Mouse (Mus musculus) intestine, embryonic 16.5 days (tissue): Measurements from ENCODE around the gene Dscam. TPM values are rescaled to one million over a fixed set of nuclear protein-coding genes. Genes with fewer than 3 reads are reported as not detected.

ENCODE experiments used
- ATAC-seq: fragments of 200-750 bp; cut with Nextera tagmentation; 2 replicates; pipeline ENCODE4 v1.8.0; 2017; ENCODE audit warnings: moderate TSS enrichment, moderate library complexity
- H3K27ac ChIP-seq: fragments of 300-500 bp; sonication (generic); 2 replicates; pipeline ENCODE4 v1.5.1; 2014; ENCODE audit warnings: mild to moderate bottlenecking, low read length
- H3K27me3 ChIP-seq: fragments of 300-500 bp; sonication (generic); replicated peaks from 2 replicates; pipeline ENCODE4 v1.6.1; 2014; ENCODE audit warnings: low read length, control low read depth, mixed read lengths; ENCODE audit not compliant: control insufficient read depth, insufficient read depth
- H3K36me3 ChIP-seq: fragments of 300-500 bp; sonication (generic); 2 replicates; pipeline ENCODE4 v1.6.1; 2014; ENCODE audit warnings: low read length, control low read depth; ENCODE audit not compliant: control insufficient read depth, insufficient read depth
- H3K4me1 ChIP-seq: fragments of 300-500 bp; sonication (generic); 2 replicates; pipeline ENCODE4 v1.6.1; 2014; ENCODE audit warnings: low read length, control low read depth, mixed read lengths; ENCODE audit not compliant: control insufficient read depth, insufficient read depth
- H3K4me2 ChIP-seq: fragments of 300-500 bp; sonication (generic); 2 replicates; pipeline ENCODE4 v1.6.1; 2014; ENCODE audit warnings: low read depth, low read length, control low read depth
- H3K4me3 ChIP-seq: fragments of 300-500 bp; sonication (generic); 2 replicates; pipeline ENCODE4 v1.5.1; 2014; ENCODE audit warnings: mild to moderate bottlenecking, low read length
- H3K9ac ChIP-seq: fragments of 300-500 bp; sonication (generic); 2 replicates; pipeline ENCODE4 v1.6.1; 2014; ENCODE audit warnings: low read depth, low read length
- H3K9me3 ChIP-seq: fragments of 300-500 bp; sonication (generic); 2 replicates; pipeline ENCODE4 v1.6.1; 2016; ENCODE audit warnings: low read length, control low read depth; ENCODE audit not compliant: control insufficient read depth
- WGBS: fragments of 180-500 bp; shearing (Covaris S2); extraction: QIAGEN DNeasy Blood & Tissue Kit; methylation state at CpG from one replicate; pipeline ENCODE4 v1.1.7; 2014; 5-methylcytosine and 5-hydroxymethylcytosine counted together
- polyA plus RNA-seq: library from polyadenylated mRNA; unstranded; fragments of >200 nt; fragmentation: Nextera tagmentation; extraction: Ambion mirVana; gene quantifications from 2 replicates; pipeline ENCODE4 v1.2.1, GENCODE M21; 2015

Dscam gene
- polyA plus RNA-seq, 1 experiment from 2014 or later: 0.21 TPM

DNA sequence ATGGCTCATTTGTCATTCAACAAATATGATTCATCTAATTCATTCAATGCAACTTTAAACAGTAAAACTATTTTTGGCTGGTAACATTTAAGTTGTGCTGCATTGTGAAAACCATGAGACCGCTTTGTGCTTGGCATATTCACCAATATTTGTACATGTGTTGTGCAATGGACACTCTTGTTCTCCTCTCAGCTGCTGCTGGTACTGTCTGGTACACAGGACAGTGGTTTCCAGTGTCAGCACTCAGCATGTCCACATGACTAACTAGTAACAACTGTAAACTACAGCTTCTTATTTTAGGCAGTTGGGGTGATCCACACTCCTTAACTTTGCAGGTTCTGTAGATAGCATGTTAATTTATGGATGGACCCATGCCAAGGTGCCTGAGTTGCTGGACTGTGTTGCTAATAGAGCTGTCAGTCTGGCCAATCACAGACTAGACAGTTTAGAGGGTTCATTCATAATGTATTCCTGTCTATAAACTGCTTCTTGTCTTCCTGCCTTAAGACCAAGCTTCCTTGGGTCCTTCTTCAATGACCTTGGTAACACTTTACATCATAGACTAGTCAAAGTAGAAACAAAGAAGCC lies 368.8 kb downstream of the Dscam start:
- H3K9ac ChIP-seq: no peak overlapping the region

DNA sequence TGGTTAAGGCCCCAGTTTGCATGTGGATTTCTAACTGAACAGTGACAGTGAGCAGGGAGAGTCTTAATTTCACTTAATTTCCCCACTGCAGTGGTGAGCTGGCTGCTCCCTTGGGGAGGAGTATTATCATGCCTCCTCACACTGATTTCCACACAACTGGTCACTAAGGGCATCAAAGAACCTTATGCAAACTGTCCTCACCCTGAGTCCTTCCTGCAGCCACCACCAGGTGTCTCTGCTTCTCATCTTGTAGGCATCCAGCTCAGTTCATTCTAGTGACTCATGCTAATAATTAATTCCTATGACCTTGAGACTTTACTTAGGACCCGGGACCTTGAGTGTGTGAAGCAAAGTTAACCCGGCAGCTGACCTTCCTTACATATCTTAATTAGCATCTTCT lies 375.1 kb downstream of the Dscam start:
- Histone ChIP-seq H3K27ac (no peak overlapping the region), H3K4me3 (no peak overlapping the region), H3K4me1 (no peaks in the 10 kb centered on the region), H3K4me2 (no peak overlapping the region), H3K27me3 (no peaks in the 10 kb centered on the region), H3K9me3 (no peaks in the 10 kb centered on the region), H3K9ac (no peak overlapping the region), H3K36me3 (no peaks in the 10 kb centered on the region)
- WGBS: 22% methylated on average over 2 of the region's 2 CpGs
- ATAC-seq: no peak

More for the DNA sequence above, 368.8 kb downstream of the Dscam start:
- Histone ChIP-seq H3K9me3 (no peaks in the 10 kb centered on the region), H3K4me2 (no peak overlapping the region), H3K27me3 (no peaks in the 10 kb centered on the region), H3K4me3 (no peak overlapping the region), H3K36me3 (no peaks in the 10 kb centered on the region), H3K4me1 (no peaks in the 10 kb centered on the region), H3K27ac (no peak overlapping the region)
- WGBS: 93% methylated on average over 1 of the region's 1 CpGs
- no peak for ATAC-seq

DNA sequence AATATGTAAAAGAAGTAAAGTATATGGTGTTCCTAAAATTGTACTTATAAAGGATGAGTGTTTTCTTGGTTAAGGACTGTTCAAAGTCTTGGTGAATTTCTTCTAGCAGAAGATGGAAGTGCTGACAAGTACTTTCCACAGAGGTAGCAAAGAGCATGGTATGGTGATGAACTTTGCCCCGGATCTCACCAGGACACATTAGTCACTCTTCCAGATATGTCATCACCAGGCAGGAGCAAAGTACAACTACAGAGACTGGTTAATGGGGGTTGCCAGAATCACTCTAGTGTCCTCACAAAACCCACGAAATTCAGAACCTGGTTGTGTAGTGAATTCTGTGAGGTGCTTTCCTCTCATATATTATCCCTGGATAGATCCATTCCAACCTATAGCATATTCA lies 379.2 kb downstream of the Dscam start:
- H3K36me3 ChIP-seq: no peaks in the 10 kb centered on the region
- no peak overlapping the region for H3K27ac ChIP-seq
- no peaks in the 10 kb centered on the region for H3K9me3 ChIP-seq
- H3K27me3 ChIP-seq: no peaks in the 10 kb centered on the region
- no peaks in the 10 kb centered on the region for H3K4me1 ChIP-seq
- 63% methylated on average over 2 of the region's 2 CpGs for WGBS
- H3K4me2 ChIP-seq: no peak overlapping the region
- peak; percentile 68; the same call in 1 of the 2 replicates for ATAC-seq
- H3K9ac ChIP-seq: no peak overlapping the region
- H3K4me3 ChIP-seq: no peak overlapping the region

DNA sequence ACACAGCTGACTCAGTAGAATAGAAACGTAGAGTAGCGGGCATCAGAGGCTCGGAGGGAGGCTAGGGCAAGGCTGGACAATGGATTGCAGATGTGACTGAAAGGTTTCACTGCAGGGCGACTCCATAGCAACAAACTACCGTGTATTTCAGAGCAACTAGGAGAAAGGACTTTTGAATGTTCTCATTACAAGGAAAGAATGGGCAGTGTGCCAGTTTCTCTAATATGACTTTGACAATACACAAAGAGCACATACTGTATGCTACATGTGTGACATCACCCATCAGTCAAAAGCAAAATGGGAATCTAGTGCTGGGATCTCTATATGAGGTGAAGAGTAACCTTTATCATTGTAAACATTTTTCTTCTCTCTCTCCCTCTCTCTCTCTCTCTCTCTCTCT lies 382.3 kb downstream of the Dscam start:
- ATAC-seq: no peak
- no peak overlapping the region for H3K4me3 ChIP-seq

DNA sequence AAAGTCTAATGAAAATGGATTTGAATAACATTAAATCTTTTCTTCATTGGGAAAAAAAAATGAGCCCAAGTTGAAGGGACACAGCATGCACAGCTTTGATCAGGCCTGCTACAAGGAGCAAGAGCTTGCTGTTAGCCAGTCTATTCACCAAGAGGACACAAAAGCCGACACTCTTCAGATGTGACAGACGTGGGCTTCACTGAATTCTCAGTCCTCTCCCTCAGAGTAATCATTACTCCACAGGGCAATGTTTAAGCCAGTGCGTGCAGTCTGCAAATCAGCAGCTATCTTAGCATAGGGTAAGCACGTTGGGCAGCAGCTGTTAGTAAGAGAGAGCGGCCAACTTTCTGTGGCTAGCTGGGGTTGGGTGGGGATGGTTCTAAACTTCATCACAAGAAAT lies 391.5 kb downstream of the Dscam start:
- H3K36me3 ChIP-seq: no peaks in the 10 kb centered on the region
- 50% methylated on average over 5 of the region's 5 CpGs for WGBS

More for the DNA sequence above, 382.3 kb downstream of the Dscam start:
- H3K4me1 ChIP-seq: no peaks in the 10 kb centered on the region
- no peaks in the 10 kb centered on the region for H3K36me3 ChIP-seq
- no peak overlapping the region for H3K27ac ChIP-seq
- no peak overlapping the region for H3K9ac ChIP-seq
- no peaks in the 10 kb centered on the region for H3K9me3 ChIP-seq
- H3K4me2 ChIP-seq: no peak overlapping the region
- no peaks in the 10 kb centered on the region for H3K27me3 ChIP-seq
- WGBS: 70% methylated on average over 5 of the region's 5 CpGs

DNA sequence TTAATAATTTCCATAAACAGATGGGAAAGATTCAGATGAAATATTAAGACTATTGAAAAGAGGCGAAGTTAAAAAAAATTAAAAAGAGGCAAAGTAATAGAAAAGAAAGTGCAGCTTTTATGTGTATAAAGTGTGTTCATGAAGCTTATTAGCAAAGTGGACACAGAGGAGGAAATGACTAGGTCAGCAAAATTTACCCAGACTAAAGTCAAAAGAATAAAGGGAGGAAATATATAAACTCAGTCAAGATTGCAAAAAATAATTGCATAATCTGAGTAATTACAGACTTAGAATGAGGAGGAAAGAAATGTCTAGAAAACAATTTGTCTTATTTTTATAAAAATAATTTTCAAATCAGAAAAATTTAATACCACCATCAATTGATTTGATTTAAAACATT lies 396.3 kb downstream of the Dscam start:
- no peak for ATAC-seq
- Histone ChIP-seq H3K4me2 (no peak overlapping the region), H3K4me1 (no peaks in the 10 kb centered on the region), H3K9ac (no peak overlapping the region), H3K4me3 (no peak overlapping the region), H3K9me3 (no peaks in the 10 kb centered on the region), H3K36me3 (no peaks in the 10 kb centered on the region), H3K27ac (no peak overlapping the region), H3K27me3 (no peaks in the 10 kb centered on the region)
- WGBS: 82% methylated on average over 1 of the region's 1 CpGs

More for the DNA sequence above, 391.5 kb downstream of the Dscam start:
- Histone ChIP-seq H3K4me1 (no peaks in the 10 kb centered on the region), H3K9me3 (no peaks in the 10 kb centered on the region), H3K27ac (no peak overlapping the region), H3K9ac (no peak overlapping the region), H3K27me3 (no peaks in the 10 kb centered on the region), H3K4me2 (no peak overlapping the region), H3K4me3 (no peak overlapping the region)
- no peak for ATAC-seq

DNA sequence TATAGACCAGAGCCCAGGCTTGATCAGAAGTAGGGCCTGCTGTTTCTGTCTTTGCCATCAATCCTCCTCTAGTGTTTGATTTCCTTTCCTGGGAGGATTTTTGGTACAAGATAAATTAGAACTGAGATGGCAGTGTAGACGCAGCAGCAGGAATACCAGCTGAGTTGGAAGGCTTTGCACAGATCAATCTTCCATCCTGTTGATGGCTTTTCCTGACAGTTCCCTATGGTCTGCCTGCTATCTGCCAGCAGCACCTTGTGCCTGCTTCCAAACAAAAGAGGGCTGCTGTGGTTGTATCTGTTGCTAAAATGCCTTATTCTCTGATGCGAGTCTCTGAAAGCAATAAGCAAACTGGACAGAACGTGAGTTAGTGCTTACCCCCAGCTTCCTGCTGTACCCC lies 402.6 kb downstream of the Dscam start:
- Histone ChIP-seq H3K4me3 (no peak overlapping the region), H3K4me1 (no peaks in the 10 kb centered on the region), H3K4me2 (no peak overlapping the region), H3K9ac (no peak overlapping the region), H3K27ac (no peak overlapping the region), H3K36me3 (no peaks in the 10 kb centered on the region), H3K27me3 (no peaks in the 10 kb centered on the region), H3K9me3 (no peaks in the 10 kb centered on the region)
- no peak for ATAC-seq
- WGBS: 50% methylated on average over 3 of the region's 3 CpGs

DNA sequence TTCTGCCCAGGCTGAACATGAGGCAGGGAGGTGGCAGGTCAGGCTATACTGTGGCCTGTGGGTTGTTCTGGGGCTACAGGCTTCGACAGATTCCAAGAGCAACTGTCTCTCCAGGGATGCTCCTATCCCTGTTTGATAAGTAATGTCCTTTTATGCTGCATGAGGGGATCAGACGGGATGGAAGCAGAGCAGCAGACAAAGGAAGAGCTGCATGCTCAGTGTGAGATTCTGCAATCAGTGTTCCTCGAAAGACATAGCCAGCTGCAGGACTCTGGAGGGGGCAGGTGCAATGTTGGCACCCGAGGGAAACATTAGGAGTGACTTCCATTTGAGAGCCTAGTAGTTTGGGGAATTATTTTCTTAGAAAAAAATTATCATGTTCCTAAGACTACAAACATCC lies 403.0 kb downstream of the Dscam start:
- ATAC-seq: no peak
- Histone ChIP-seq H3K36me3 (no peaks in the 10 kb centered on the region), H3K9me3 (no peaks in the 10 kb centered on the region), H3K9ac (no peak overlapping the region), H3K4me2 (no peak overlapping the region), H3K4me3 (no peak overlapping the region), H3K4me1 (no peaks in the 10 kb centered on the region), H3K27ac (no peak overlapping the region), H3K27me3 (no peaks in the 10 kb centered on the region)
- WGBS: 51% methylated on average over 4 of the region's 4 CpGs

DNA sequence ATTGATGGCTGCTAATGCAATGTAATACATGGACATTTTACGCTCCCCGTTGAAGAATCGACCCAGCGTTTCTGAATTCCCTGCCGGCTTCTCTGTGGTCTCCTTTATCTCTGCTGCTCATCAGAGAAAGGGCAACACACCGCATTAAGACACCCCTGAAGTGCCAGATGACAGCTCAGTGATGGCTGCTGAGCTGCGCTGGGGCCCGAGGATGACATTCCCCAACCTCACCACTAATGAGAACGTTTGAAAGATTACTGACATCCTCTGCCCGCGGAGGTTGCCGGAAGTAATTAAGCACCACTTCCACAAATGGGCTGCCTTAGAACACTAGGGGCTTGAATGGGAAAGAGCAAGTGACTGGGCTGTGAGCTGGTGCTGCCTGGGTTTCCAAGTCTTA lies 409.3 kb downstream of the Dscam start:
- WGBS: 39% methylated on average over 12 of the region's 12 CpGs
- Histone ChIP-seq H3K27me3 (no peaks in the 10 kb centered on the region), H3K9ac (no peak overlapping the region), H3K4me2 (no peak overlapping the region), H3K9me3 (no peaks in the 10 kb centered on the region), H3K4me1 (no peaks in the 10 kb centered on the region), H3K4me3 (no peak overlapping the region), H3K36me3 (no peaks in the 10 kb centered on the region), H3K27ac (no peak overlapping the region)
- ATAC-seq: no peak

DNA sequence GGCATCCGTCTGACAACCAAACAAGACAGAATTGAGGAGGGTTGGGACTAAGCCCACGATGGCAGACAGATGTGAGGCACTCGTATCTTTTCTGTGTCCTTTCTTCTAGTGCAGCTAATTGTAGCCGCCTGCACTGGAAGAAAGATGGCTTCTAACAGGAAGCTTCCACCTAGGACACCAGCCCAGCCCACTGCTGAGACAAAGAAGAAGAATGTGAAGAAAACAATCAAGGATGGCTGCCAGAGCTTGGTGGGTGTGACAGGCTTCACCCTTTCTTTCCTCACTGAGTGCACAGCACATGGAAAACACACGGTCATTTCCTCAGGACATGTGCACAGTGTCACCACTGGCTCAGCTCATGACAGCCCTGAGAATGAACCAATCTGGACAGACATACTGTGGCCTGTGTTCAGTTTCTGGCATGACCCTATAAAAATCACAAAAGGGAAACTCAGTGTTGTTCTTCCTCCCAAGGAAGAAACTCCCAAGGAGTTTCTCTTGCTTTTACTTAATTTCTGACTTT lies 411.4 kb downstream of the Dscam start:
- ATAC-seq: no peak
- H3K4me2 ChIP-seq: no peak overlapping the region
- H3K27ac ChIP-seq: no peak overlapping the region
- H3K4me3 ChIP-seq: no peak overlapping the region
- no peaks in the 10 kb centered on the region for H3K36me3 ChIP-seq
- no peaks in the 10 kb centered on the region for H3K4me1 ChIP-seq
- no peak overlapping the region for H3K9ac ChIP-seq
- 63% methylated on average over 5 of the region's 5 CpGs for WGBS
- H3K27me3 ChIP-seq: no peaks in the 10 kb centered on the region
- H3K9me3 ChIP-seq: no peaks in the 10 kb centered on the region
